Mouse (Mus musculus): ENCODE results near the gene Ccl22. TPM values are rescaled to one million over a fixed set of nuclear protein-coding genes. Genes with fewer than 3 reads are reported as not detected.

Ccl22 gene
- not detected for polyA plus RNA-seq (2012; fragmentation: generic; extraction: Trizol)

GRCm38 (mm10) chr8:94745476-94746184 is at the start of gene Ccl22:
Ccl22 (plus strand) TSS chr8:94745590.

GRCm38 (mm10) chr8:94695994-94696384 is 49.4 kb upstream of the Ccl22 start, which contains the start of gene Pllp:
Pllp (minus strand) TSS chr8:94696278.

GRCm38 (mm10) chr8:94771941-94772670 is 26.7 kb downstream of the Ccl22 start, which contains the start of gene Cx3cl1:
Cx3cl1 (plus strand) TSS chr8:94772009.

Other genes with a start within 250 kb of the Ccl22 start
- gene Cpne2, start 212.6 kb upstream of the Ccl22 start, polyA plus RNA-seq (2012; fragmentation: generic; extraction: Trizol) = 10 to 100 TPM; 34.5 to 70.8 TPM
- 1 to 10 TPM in 1 of 2 experiments, under 1 TPM in 1; 0.54 to 6.9 TPM for gene Rspry1, start 143.7 kb upstream of the Ccl22 start, polyA plus RNA-seq (2012; fragmentation: generic; extraction: Trizol)
- 10 to 100 TPM; 12.5 to 33.9 TPM for gene Fam192a, start 143.6 kb upstream of the Ccl22 start, polyA plus RNA-seq (2012; fragmentation: generic; extraction: Trizol)
- 10 to 100 TPM; 30.0 to 81.2 TPM for gene Arl2bp, start 79.0 kb upstream of the Ccl22 start, polyA plus RNA-seq (2012; fragmentation: generic; extraction: Trizol)
- gene Pllp, start 49.3 kb upstream of the Ccl22 start, polyA plus RNA-seq (2012; fragmentation: generic; extraction: Trizol) = under 1 TPM; 0.32 to 0.37 TPM
- gene Cx3cl1, start 26.4 kb downstream of the Ccl22 start, polyA plus RNA-seq (2012; fragmentation: generic; extraction: Trizol) = 100 to 1,000 TPM in 1 of 2 experiments, 10 to 100 TPM in 1; 16.1 to 126 TPM
- 1 to 10 TPM; 4.4 TPM for gene Ccl17, start 64.9 kb downstream of the Ccl22 start, polyA plus RNA-seq (2012; fragmentation: generic; extraction: Trizol)
- gene Coq9, start 92.7 kb downstream of the Ccl22 start, polyA plus RNA-seq (2012; fragmentation: generic; extraction: Trizol) = 10 to 100 TPM; 19.7 to 59.9 TPM
- 10 to 100 TPM; 31.2 to 79.3 TPM for gene Ciapin1, start 92.8 kb downstream of the Ccl22 start, polyA plus RNA-seq (2012; fragmentation: generic; extraction: Trizol)
- 10 to 100 TPM; 63.1 to 72.9 TPM for gene Polr2c, start 111.9 kb downstream of the Ccl22 start, polyA plus RNA-seq (2012; fragmentation: generic; extraction: Trizol)
- 1 to 10 TPM; 2.9 to 9.3 TPM for gene Dok4, start 130.7 kb downstream of the Ccl22 start, polyA plus RNA-seq (2012; fragmentation: generic; extraction: Trizol)
- gene Ccdc102a, start 172.5 kb downstream of the Ccl22 start, polyA plus RNA-seq (2012; fragmentation: generic; extraction: Trizol) = 10 to 100 TPM; 14.2 to 48.4 TPM
- gene Adgrg5, start 178.1 kb downstream of the Ccl22 start, polyA plus RNA-seq (2012; fragmentation: generic; extraction: Trizol) = under 1 TPM in 1 of 2 experiments, not detected in 1; 0.04 TPM
- gene Adgrg1, start 229.2 kb downstream of the Ccl22 start, polyA plus RNA-seq (2012; fragmentation: generic; extraction: Trizol) = 1 to 10 TPM; 1.2 to 1.9 TPM